Mouse (Mus musculus) embryonic facial prominence, embryonic 15.5 days (tissue): ENCODE data around the gene Pcsk1n. TPM values are rescaled to one million over a fixed set of nuclear protein-coding genes. Genes with fewer than 3 reads are reported as not detected.
A peak's percentile ranks its signal among the peaks of the same experiment; 100 is the strongest.

Experiments
- ATAC-seq: fragments of 200-750 bp; cut with Nextera tagmentation; 2 replicates; pipeline ENCODE4 v1.8.0; 2017; ENCODE audit warnings: low read depth, moderate TSS enrichment; ENCODE audit not compliant: insufficient number of reproducible peaks, low FRiP score, low TSS enrichment
- H3K27ac ChIP-seq: fragments of 300-500 bp; sonication (generic); replicated peaks from 2 replicates; pipeline ENCODE4 v1.5.1; 2015; ENCODE audit warnings: mild to moderate bottlenecking, inconsistent platforms
- H3K27me3 ChIP-seq: fragments of 300-500 bp; sonication (generic); 2 replicates; pipeline ENCODE4 v1.6.1; 2015; ENCODE audit warnings: inconsistent platforms
- H3K36me3 ChIP-seq: fragments of 300-500 bp; sonication (generic); 2 replicates; pipeline ENCODE4 v1.6.1; 2015; ENCODE audit warnings: mild to moderate bottlenecking, inconsistent platforms
- H3K4me1 ChIP-seq: fragments of 300-500 bp; sonication (generic); 2 replicates; pipeline ENCODE4 v1.6.1; 2015; ENCODE audit warnings: inconsistent platforms
- H3K4me2 ChIP-seq: fragments of 300-500 bp; sonication (generic); replicated peaks from 2 replicates; pipeline ENCODE4 v1.6.1; 2015; ENCODE audit warnings: mild to moderate bottlenecking, inconsistent platforms
- H3K4me3 ChIP-seq: fragments of 300-500 bp; sonication (generic); replicated peaks from 2 replicates; pipeline ENCODE4 v1.5.1; 2015; ENCODE audit warnings: mild to moderate bottlenecking, inconsistent platforms
- H3K9ac ChIP-seq: fragments of 300-500 bp; sonication (generic); 2 replicates; pipeline ENCODE4 v1.6.1; 2015; ENCODE audit warnings: inconsistent platforms
- H3K9me3 ChIP-seq: fragments of 300-500 bp; sonication (generic); replicated peaks from 2 replicates; pipeline ENCODE4 v1.6.1; 2016; ENCODE audit warnings: inconsistent platforms
- WGBS: fragments of 180-500 bp; shearing (Covaris S2); methylation state at CpG from one replicate; pipeline ENCODE4 v1.1.7; 2015; 5-methylcytosine and 5-hydroxymethylcytosine counted together
- polyA plus RNA-seq: library from polyadenylated mRNA; unstranded; fragments of >200 nt; fragmentation: Nextera tagmentation; extraction: Ambion mirVana; gene quantifications from 2 replicates; pipeline ENCODE4 v1.2.1, GENCODE M21; 2015

Gene Pcsk1n
- polyA plus RNA-seq, 1 experiment from 2014 or later, result 2.7 TPM

DNA sequence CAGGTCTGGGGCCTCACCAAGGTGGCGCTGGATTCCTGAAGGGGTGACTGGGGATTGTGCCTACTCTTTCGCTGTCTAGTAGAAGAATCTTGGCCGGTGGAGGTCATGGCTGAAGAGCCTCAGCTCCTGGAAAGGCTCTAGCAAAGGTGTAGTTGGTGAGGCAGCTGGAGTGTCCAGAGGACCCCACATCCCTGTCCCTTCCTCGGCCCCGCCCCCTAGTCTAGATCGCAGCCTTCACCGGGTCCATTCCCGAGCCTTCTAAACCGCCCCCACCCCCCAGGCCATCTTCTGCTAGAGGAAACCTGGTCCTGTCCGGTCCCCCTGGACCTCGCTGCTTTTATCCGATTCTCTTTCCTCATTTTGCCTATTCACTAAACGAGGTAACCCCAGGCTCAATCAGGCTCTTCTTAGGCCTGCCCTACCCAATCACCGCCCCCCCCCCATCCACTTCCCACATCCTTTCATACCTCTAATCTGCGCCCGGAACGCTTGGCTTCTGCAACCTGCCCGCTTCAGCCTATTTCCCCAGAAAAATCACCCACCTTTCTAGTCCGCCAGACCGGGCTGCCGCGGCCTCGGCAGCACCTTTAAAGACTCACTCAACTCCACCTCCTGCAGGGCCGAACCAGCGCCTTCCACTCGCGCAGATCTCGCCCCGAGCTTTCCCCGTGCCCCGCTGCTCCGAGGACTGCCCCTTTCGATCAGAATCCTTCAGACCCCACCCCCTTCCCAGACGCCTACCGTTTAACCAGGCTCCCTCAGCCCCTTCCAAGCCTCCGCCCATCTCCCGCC is 27.7 kb downstream of the Pcsk1n start, which contains the start of gene Hdac6:
Gene Hdac6 (minus strand): TSS at position 782 of the 792 bp plus-strand sequence.
- Histone ChIP-seq H3K9ac (peak within 1 kb of the TSS; percentile 33; the same call in 1 of the 2 replicates), H3K4me3 (peak within 1 kb of the TSS; percentile 53), H3K27me3 (no peaks in the 10 kb centered on the region), H3K4me1 (no peaks in the 10 kb centered on the region), H3K27ac (peak within 1 kb of the TSS; percentile 44; the same call in 1 of the 2 replicates), H3K9me3 (no peaks in the 10 kb centered on the region), H3K36me3 (no peaks in the 10 kb centered on the region), H3K4me2 (peak within 1 kb of the TSS; percentile 51)
- peak; percentile 30 for ATAC-seq
- WGBS, result 15% methylated on average over 36 of the region's 37 CpGs

DNA sequence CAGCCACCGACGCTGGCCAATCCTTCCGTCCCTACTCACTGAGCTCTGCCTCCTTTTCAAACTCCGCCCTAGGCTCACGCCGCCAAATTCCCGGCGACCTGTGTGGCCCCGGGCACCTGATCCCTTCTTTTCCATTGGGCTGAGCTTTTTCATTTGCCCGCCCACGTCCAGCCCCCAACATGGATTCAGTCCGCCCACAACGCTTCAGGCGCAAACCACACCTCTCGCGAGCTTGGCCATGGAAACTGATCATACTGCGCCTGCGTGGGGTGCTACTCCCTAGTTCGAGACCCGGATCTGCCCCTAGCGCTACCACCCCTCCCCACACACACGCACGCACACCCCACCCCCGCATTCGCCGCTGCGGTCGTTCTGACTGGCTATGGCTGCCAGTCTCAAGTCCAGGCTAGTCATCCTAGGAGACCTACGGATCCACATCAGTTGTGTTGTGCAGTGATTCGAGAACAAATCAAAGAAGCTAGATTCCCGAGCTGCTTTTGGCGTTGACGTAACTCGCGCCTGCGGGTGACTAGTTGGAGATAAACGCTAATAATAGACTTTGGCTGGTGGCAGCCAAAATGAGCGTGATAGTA is 28.4 kb downstream of the Pcsk1n start:
- Histone ChIP-seq H3K27me3 (no peaks in the 10 kb centered on the region), H3K9me3 (no peaks in the 10 kb centered on the region), H3K27ac (peak overlapping the region; percentile 44; the same call in 1 of the 2 replicates), H3K9ac (peak overlapping the region; percentile 23; the same call in 1 of the 2 replicates), H3K36me3 (no peaks in the 10 kb centered on the region), H3K4me1 (no peaks in the 10 kb centered on the region), H3K4me2 (peak overlapping the region; percentile 42), H3K4me3 (peak overlapping the region; percentile 53)
- ATAC-seq, result peak; percentile 99
- WGBS, result 17% methylated on average over 38 of the region's 38 CpGs

DNA sequence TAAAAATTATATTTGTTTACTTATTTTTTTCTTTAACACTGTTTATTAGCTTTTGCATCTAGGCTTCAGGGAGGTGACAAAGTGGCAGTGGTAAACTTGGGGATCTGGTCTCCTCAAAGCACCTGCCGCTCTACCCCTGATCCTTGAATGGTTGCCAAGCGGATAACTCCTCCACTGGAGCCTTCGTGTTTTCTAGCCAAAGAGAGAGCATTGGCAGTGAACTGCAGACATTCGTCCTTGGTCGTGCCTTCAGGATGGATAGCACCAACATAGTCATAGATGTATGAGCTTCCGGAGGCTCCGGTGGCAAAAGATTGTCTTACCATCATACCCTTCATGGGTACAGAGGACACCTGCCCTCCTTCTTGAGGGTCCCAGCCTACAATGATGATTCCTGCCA is 30.5 kb downstream of the Pcsk1n start:
- H3K27me3 ChIP-seq, result no peaks in the 10 kb centered on the region

DNA sequence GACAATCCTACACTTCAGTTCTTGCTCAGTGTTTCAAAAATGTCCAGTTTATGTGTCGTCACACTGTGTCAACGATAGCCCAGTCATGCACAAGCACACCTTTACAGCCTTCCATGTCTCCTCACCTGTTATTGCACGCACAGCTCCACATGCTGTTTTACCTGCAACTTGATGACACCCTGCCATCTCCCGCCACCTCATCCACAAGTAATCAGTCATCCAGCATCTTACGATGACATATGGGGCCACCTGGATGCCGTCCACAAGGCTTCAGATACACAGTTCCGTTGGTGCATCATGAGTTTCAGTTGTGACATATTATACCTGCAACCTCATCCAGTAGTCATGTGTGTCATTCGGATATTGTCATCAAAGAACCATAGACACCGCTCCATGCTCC is 39.2 kb downstream of the Pcsk1n start:
- WGBS, result 86% methylated on average over 9 of the region's 9 CpGs
- Histone ChIP-seq H3K4me3 (no peak overlapping the region), H3K9ac (no peak overlapping the region), H3K36me3 (no peaks in the 10 kb centered on the region), H3K9me3 (no peaks in the 10 kb centered on the region), H3K4me1 (no peaks in the 10 kb centered on the region), H3K27ac (no peak overlapping the region), H3K4me2 (no peak overlapping the region), H3K27me3 (no peaks in the 10 kb centered on the region)
- ATAC-seq, result no peak

More for the DNA sequence above, 30.5 kb downstream of the Pcsk1n start:
- H3K9ac ChIP-seq, result no peak overlapping the region
- no peak overlapping the region for H3K4me3 ChIP-seq
- no peak overlapping the region for H3K4me2 ChIP-seq
- H3K27ac ChIP-seq, result no peak overlapping the region
- no peaks in the 10 kb centered on the region for H3K36me3 ChIP-seq
- no peak for ATAC-seq
- 92% methylated on average over 7 of the region's 7 CpGs for WGBS
- H3K4me1 ChIP-seq, result no peaks in the 10 kb centered on the region
- no peaks in the 10 kb centered on the region for H3K9me3 ChIP-seq

DNA sequence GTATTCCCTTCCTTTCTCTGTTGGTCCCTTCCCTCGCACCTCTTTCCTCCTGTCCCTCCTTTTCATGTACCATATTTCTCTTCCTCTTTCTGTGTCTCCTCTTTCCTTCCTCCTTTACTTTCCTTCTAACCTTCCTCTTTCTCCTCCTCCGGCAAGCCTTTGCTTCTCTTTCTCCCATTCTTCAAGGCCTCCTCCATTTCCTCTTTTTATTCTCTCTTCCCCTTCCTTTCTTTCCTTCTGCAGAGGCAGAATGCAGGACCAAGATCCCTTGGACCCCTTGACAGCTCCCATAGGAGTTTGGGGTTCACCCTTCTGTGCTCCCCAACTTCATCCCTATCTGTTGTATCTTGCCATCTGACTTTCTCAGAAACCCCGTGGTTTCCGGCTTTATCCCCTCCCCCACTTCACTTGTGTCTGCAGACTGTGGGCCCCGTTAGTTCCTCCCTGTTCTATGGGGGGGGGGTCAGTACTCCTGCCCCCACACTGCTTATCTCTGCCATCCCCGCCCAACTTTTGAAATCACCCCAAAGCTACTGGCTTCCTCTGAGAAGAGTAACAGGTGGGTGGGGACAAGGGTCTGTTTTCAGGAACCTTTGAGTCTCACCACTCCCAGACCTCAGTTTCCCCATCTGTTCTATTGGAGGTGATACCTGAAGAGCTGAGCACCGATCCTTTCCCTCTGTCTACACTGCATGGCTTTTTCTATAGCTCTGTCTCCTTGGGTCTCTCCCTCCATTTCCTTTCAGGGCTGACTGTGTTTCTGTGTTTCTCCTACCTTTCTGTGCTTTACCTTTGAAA is 44.4 kb downstream of the Pcsk1n start:
- H3K36me3 ChIP-seq, result no peaks in the 10 kb centered on the region
- no peak for ATAC-seq
- no peak overlapping the region for H3K27ac ChIP-seq
- H3K4me2 ChIP-seq, result no peak overlapping the region
- 75% methylated on average over 7 of the region's 7 CpGs for WGBS
- no peaks in the 10 kb centered on the region for H3K9me3 ChIP-seq
- no peaks in the 10 kb centered on the region for H3K27me3 ChIP-seq
- no peak overlapping the region for H3K4me3 ChIP-seq
- H3K9ac ChIP-seq, result no peak overlapping the region
- no peaks in the 10 kb centered on the region for H3K4me1 ChIP-seq

DNA sequence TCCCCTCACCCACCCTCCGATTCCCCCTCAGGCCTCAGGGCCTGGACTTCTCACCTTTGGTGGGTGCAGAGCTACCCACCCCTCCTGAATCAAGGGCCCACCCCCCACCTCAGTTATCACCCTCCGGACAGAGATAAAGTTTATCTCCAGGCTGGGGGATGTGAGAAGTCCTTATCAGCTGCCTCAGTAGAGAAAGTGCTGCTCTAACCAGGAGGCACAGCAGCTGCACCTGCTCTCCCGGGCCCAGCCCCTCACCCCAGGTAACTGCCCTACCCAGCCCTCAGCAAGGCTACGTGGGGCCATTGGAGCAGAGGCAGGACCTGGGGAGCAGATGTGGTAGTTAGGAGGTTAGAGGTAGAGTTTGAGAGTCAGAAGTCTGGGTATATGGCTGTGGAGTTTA is 46.5 kb downstream of the Pcsk1n start:
- no peak overlapping the region for H3K4me3 ChIP-seq
- H3K36me3 ChIP-seq, result no peaks in the 10 kb centered on the region
- no peaks in the 10 kb centered on the region for H3K4me1 ChIP-seq
- no peaks in the 10 kb centered on the region for H3K9me3 ChIP-seq
- H3K27me3 ChIP-seq, result no peaks in the 10 kb centered on the region
- no peak overlapping the region for H3K4me2 ChIP-seq
- H3K27ac ChIP-seq, result no peak overlapping the region
- no peak overlapping the region for H3K9ac ChIP-seq
- 62% methylated on average over 4 of the region's 4 CpGs for WGBS
- ATAC-seq, result no peak

DNA sequence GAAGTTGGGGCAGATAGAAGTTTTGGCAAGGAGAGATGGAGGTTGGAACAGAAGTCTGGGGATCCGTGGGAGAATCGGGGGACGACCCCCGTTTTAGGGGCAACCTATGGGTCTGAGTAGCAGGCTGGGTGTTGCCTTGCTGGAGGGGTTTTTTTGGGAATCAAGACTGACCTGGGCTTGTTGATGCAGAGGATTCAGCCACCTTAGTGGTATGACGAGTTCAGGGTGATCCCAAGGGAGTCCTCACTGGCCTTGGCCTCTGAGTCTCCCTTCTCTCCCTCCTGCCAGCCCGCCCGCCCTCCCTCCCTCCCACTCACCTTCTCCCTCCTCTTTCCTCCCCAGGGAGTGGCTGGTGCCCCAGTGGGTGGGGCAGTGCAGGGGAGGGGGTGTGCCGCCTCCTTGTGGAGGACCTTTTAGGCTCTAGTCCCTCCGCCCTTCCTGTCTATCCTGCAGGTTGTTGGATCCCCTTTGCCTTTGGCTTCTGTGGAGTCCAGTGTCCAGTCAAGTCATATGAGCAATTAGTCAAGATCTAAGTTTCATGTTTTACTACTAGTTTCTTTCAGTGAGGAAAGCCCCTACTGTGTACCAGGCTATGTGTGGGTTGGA is 48.1 kb downstream of the Pcsk1n start:
- Histone ChIP-seq H3K9me3 (no peaks in the 10 kb centered on the region), H3K36me3 (no peaks in the 10 kb centered on the region), H3K9ac (no peak overlapping the region), H3K4me1 (no peaks in the 10 kb centered on the region), H3K4me2 (no peak overlapping the region), H3K27ac (no peak overlapping the region), H3K27me3 (no peaks in the 10 kb centered on the region), H3K4me3 (no peak overlapping the region)
- no peak for ATAC-seq
- WGBS, result 79% methylated on average over 7 of the region's 9 CpGs

DNA sequence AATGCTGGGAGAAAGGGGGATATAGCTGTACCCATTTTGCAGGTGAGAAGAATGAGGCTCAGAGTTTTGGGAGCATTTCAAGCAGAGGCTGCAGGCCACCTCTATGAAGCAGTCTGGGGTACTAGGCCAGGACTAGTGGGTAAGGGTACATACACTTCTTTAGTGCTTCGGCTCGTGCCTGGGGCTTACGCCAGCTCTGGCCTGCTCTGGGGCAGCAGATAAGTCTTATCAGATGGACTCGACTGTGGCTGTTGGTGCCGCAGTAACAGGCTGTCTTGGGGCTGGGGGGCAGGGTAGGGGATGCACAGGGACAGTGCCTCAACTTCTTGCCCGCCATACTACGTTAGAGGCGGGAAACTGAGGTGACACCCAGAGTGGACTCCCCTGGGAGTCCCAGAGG is 48.6 kb downstream of the Pcsk1n start:
- WGBS, result 82% methylated on average over 8 of the region's 8 CpGs
- no peaks in the 10 kb centered on the region for H3K36me3 ChIP-seq
- no peak overlapping the region for H3K27ac ChIP-seq

DNA sequence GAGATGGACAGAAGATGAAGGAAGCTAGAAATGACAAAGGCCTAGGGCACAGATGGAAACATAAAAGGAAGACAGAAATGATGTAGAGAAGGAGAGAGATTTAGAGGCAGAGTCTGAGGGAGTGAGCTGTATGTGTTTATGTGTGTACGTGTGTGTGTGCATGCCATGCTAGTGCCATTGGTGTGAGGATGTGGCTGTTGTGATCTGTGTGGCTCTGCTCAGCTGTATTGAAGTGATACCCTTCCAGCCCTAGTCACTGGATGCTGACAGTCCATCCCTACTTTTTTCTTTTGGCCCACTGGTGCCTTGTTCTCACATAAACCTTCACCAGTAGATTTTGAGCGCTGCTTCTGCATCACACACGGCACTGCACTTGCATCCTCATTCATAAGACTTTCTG is 49.3 kb downstream of the Pcsk1n start:
- H3K36me3 ChIP-seq, result no peaks in the 10 kb centered on the region
- H3K4me3 ChIP-seq, result no peak overlapping the region
- no peaks in the 10 kb centered on the region for H3K9me3 ChIP-seq
- H3K4me1 ChIP-seq, result no peaks in the 10 kb centered on the region
- no peaks in the 10 kb centered on the region for H3K27me3 ChIP-seq
- H3K27ac ChIP-seq, result no peak overlapping the region
- no peak overlapping the region for H3K4me2 ChIP-seq
- no peak for ATAC-seq
- WGBS, result 77% methylated on average over 3 of the region's 3 CpGs
- no peak overlapping the region for H3K9ac ChIP-seq

More for the DNA sequence above, 48.6 kb downstream of the Pcsk1n start:
- no peaks in the 10 kb centered on the region for H3K4me1 ChIP-seq
- no peak overlapping the region for H3K4me3 ChIP-seq
- H3K4me2 ChIP-seq, result no peak overlapping the region
- H3K27me3 ChIP-seq, result no peaks in the 10 kb centered on the region
- no peak for ATAC-seq
- H3K9ac ChIP-seq, result no peak overlapping the region
- no peaks in the 10 kb centered on the region for H3K9me3 ChIP-seq

DNA sequence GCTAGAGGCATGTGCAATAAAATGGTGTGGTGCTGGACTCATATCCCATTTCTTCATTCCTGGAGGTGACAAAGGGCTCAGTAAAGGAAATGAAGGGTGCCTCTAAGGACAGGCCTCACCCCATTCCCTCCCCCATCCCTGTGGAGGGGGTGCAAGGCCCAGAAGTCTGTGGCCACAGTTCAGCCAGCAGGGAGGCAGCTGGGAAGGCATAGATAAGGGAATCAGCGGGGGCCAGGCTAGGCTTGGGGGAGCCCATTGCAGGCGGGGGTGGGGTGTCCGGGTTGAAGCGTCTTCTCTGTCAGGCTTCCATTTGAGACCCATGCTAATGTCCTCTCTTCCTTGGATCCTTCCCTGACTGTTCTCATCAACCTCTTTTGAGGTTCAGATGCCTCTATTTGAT is 51.7 kb downstream of the Pcsk1n start:
- Histone ChIP-seq H3K9me3 (no peaks in the 10 kb centered on the region), H3K27me3 (no peaks in the 10 kb centered on the region), H3K4me1 (no peaks in the 10 kb centered on the region), H3K9ac (no peak overlapping the region), H3K4me2 (no peak overlapping the region), H3K36me3 (no peaks in the 10 kb centered on the region), H3K4me3 (no peak overlapping the region), H3K27ac (no peak overlapping the region)
- no peak for ATAC-seq
- 61% methylated on average over 4 of the region's 4 CpGs for WGBS
